Mouse (Mus musculus): ENCODE results near the gene Nlrp6. TPM values are rescaled to one million over a fixed set of nuclear protein-coding genes. Genes with fewer than 3 reads are reported as not detected.
A peak's percentile ranks its signal among the peaks of the same experiment; 100 is the strongest.

The Nlrp6 gene
- polyA plus RNA-seq, 1 experiment from 2014 or later, result 0.37 TPM

DNA sequence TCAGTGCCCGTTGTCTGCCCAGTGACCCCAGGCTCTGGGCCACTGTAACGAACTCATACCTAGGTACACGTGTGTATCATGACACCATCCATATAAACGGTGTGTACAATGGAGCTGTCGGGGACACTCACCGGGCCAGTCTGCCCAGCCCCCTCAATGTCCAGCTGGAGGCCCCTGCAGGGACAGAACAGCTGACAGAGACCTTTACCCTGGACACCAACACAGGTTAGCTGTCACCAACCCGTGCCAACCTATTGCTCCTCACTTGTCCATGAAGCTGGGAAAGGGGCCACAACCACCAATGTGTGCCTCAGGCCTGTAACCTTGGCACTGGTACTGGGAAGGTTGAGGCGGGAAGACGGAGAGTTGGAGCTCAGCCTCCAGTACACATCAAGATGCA is 21.6 kb downstream of the Nlrp6 start:
- Histone ChIP-seq H3K36me3 (ENCODE audit: control insufficient read depth, insufficient read depth, low read length) (no peaks in the 10 kb centered on the region), H3K27ac (ENCODE audit: low read depth, low read length) (no peak overlapping the region), H3K9me3 (replicated peaks; ENCODE audit: control insufficient read depth, low read length) (no peaks in the 10 kb centered on the region), H3K4me2 (ENCODE audit: low read length) (peak overlapping the region; percentile 50), H3K27me3 (replicated peaks; ENCODE audit: control insufficient read depth, insufficient read depth, low read length) (no peaks in the 10 kb centered on the region), H3K4me1 (ENCODE audit: control insufficient read depth, insufficient read depth, low read length) (no peaks in the 10 kb centered on the region), H3K4me3 (ENCODE audit: low read depth, low read length) (peak overlapping the region; percentile 42), H3K9ac (ENCODE audit: low read length) (peak overlapping the region; percentile 69)
- no peak for ATAC-seq
- 70% methylated on average over 9 of the region's 9 CpGs for WGBS
- DNase-seq (ENCODE audit: low spot score), result no peak

DNA sequence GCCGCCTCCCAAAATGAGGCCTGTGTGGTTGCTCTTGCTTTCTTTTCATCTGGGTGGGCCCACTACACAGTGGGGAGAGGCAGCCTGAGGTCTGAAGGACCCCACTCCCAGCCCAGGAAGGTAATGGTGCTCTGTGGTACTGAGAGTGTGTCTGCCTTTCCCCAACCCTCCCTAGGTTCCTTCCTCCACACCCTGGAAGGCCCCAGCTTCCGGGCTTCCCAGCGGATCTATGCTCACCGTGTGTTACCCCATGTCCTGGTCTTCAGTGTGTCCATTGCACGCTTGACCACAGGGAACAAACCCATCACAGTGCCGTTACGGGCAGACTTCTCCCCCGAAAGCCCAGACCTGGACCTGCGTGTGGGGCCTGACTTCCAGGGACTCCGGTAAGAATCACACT is 22.1 kb downstream of the Nlrp6 start:
- Histone ChIP-seq H3K9ac (ENCODE audit: low read length) (no peak overlapping the region), H3K4me3 (ENCODE audit: low read depth, low read length) (no peak overlapping the region), H3K27me3 (replicated peaks; ENCODE audit: control insufficient read depth, insufficient read depth, low read length) (no peaks in the 10 kb centered on the region), H3K4me2 (ENCODE audit: low read length) (no peak overlapping the region), H3K9me3 (replicated peaks; ENCODE audit: control insufficient read depth, low read length) (no peaks in the 10 kb centered on the region), H3K36me3 (ENCODE audit: control insufficient read depth, insufficient read depth, low read length) (no peaks in the 10 kb centered on the region), H3K4me1 (ENCODE audit: control insufficient read depth, insufficient read depth, low read length) (no peaks in the 10 kb centered on the region), H3K27ac (ENCODE audit: low read depth, low read length) (no peak overlapping the region)
- ATAC-seq, result no peak
- DNase-seq (ENCODE audit: low spot score), result no peak
- WGBS, result 95% methylated on average over 10 of the region's 10 CpGs

DNA sequence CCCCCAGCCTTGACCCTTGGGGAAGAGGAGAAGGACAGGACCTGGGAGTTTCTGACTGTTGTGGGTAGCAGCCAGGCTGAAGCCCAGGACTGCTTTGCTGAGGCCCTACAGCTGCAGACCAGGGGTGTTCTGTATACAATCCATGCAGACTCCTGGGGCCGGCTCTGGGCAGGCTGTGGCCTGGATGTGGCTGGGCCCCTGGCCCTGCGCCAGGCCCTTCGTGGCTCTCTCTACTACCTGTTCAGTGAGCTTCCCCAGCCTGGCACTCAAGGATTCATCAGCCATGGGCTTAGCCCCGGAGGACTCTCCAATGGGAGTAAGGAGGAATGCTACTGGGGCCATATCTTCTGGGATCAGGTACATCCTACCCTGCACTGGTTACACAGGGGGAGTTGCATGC is 22.7 kb downstream of the Nlrp6 start:
- H3K4me2 ChIP-seq (ENCODE audit: low read length), result no peak overlapping the region
- no peaks in the 10 kb centered on the region for H3K27me3 ChIP-seq (replicated peaks; ENCODE audit: control insufficient read depth, insufficient read depth, low read length)
- WGBS, result 88% methylated on average over 4 of the region's 4 CpGs
- no peak overlapping the region for H3K9ac ChIP-seq (ENCODE audit: low read length)
- DNase-seq (ENCODE audit: low spot score) (no peak), ATAC-seq (no peak)
- H3K4me1 ChIP-seq (ENCODE audit: control insufficient read depth, insufficient read depth, low read length), result no peaks in the 10 kb centered on the region
- no peak overlapping the region for H3K27ac ChIP-seq (ENCODE audit: low read depth, low read length)
- no peaks in the 10 kb centered on the region for H3K9me3 ChIP-seq (replicated peaks; ENCODE audit: control insufficient read depth, low read length)
- no peak overlapping the region for H3K4me3 ChIP-seq (ENCODE audit: low read depth, low read length)
- no peaks in the 10 kb centered on the region for H3K36me3 ChIP-seq (ENCODE audit: control insufficient read depth, insufficient read depth, low read length)

GRCm38 (mm10) chr7:140944236-140944635 is 23.5 kb downstream of the Nlrp6 start:
- no peaks in the 10 kb centered on the region for H3K36me3 ChIP-seq (ENCODE audit: control insufficient read depth, insufficient read depth, low read length)
- no peaks in the 10 kb centered on the region for H3K27me3 ChIP-seq (replicated peaks; ENCODE audit: control insufficient read depth, insufficient read depth, low read length)
- H3K4me3 ChIP-seq (ENCODE audit: low read depth, low read length), result no peak overlapping the region

DNA sequence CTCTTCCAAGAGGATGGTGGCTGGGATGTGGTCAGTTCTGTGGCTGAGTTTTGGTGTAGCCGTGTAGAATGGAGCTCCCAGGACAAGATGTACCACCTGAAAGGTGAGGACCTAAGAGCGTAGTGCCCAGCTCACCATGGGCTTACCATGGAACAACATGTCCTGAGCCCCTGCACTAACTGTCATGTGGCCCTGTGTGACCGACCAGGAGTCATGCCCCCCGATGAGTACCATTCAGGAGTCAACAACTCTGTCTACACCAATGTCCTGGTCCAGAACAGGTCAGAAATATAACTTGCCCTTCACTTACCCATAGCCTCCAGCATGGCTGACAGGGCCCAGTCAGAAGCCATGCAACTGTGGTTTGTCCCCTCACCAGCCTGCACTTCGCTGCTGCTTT is 24.5 kb downstream of the Nlrp6 start:
- Histone ChIP-seq H3K4me3 (ENCODE audit: low read depth, low read length) (no peak overlapping the region), H3K9me3 (replicated peaks; ENCODE audit: control insufficient read depth, low read length) (no peaks in the 10 kb centered on the region), H3K27me3 (replicated peaks; ENCODE audit: control insufficient read depth, insufficient read depth, low read length) (no peaks in the 10 kb centered on the region), H3K36me3 (ENCODE audit: control insufficient read depth, insufficient read depth, low read length) (no peaks in the 10 kb centered on the region), H3K4me2 (ENCODE audit: low read length) (no peak overlapping the region), H3K4me1 (ENCODE audit: control insufficient read depth, insufficient read depth, low read length) (no peaks in the 10 kb centered on the region), H3K27ac (ENCODE audit: low read depth, low read length) (no peak overlapping the region), H3K9ac (ENCODE audit: low read length) (no peak overlapping the region)
- DNase-seq (ENCODE audit: low spot score), result no peak
- 92% methylated on average over 5 of the region's 5 CpGs for WGBS
- ATAC-seq, result no peak

More at GRCm38 (mm10) chr7:140944236-140944635, 23.5 kb downstream of the Nlrp6 start:
- Histone ChIP-seq H3K4me2 (ENCODE audit: low read length) (no peak overlapping the region), H3K9ac (ENCODE audit: low read length) (no peak overlapping the region), H3K9me3 (replicated peaks; ENCODE audit: control insufficient read depth, low read length) (no peaks in the 10 kb centered on the region), H3K27ac (ENCODE audit: low read depth, low read length) (no peak overlapping the region), H3K4me1 (ENCODE audit: control insufficient read depth, insufficient read depth, low read length) (no peaks in the 10 kb centered on the region)
- no peak for ATAC-seq
- WGBS, result 94% methylated on average over 7 of the region's 7 CpGs
- no peak for DNase-seq (ENCODE audit: low spot score)

DNA sequence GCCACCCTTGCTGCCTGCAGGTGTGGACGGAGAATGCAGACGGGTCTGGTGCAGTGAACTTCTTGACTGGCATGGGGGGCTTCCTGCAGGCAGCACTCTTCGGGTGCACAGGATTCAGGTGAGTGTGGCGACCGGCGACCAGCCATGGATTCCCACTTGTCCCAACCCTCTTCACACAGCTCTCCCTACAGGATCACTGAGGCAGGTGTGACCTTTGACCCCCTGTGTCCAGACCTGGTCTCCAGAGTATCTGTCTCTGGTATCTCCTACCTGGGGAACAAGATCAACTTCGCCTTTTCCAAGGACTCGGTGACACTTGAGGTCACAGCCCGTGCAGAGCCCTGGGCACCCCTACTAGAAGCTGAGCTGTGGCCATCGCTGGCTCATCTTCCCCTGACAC is 25.6 kb downstream of the Nlrp6 start:
- DNase-seq (ENCODE audit: low spot score), result no peak
- H3K9ac ChIP-seq (ENCODE audit: low read length), result no peak overlapping the region
- no peaks in the 10 kb centered on the region for H3K4me1 ChIP-seq (ENCODE audit: control insufficient read depth, insufficient read depth, low read length)
- H3K9me3 ChIP-seq (replicated peaks; ENCODE audit: control insufficient read depth, low read length), result no peaks in the 10 kb centered on the region
- WGBS, result 91% methylated on average over 10 of the region's 10 CpGs
- H3K27me3 ChIP-seq (replicated peaks; ENCODE audit: control insufficient read depth, insufficient read depth, low read length), result no peaks in the 10 kb centered on the region
- no peaks in the 10 kb centered on the region for H3K36me3 ChIP-seq (ENCODE audit: control insufficient read depth, insufficient read depth, low read length)
- no peak overlapping the region for H3K4me3 ChIP-seq (ENCODE audit: low read depth, low read length)
- no peak for ATAC-seq
- no peak overlapping the region for H3K4me2 ChIP-seq (ENCODE audit: low read length)
- no peak overlapping the region for H3K27ac ChIP-seq (ENCODE audit: low read depth, low read length)

DNA sequence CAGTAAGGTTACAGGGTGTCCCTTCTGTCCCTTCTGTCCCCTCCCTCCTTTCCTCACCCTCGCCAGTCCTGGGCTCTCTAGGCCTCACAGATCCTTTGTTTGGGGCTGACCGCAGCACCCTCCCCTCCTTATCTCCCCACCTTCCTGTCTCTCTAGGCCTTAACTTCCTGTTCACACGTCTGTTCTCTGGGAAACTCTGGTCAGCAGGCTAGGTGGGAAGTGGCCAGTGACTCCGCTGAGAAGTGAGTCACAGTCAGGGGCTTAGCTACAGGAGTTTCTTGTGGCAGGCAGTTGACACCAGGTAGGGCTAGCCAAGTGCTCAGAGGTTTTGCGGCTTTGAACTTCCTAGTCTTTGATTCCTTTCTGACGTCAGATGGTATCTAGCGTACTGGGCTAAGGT is 26.3 kb downstream of the Nlrp6 start:
- 81% methylated on average over 7 of the region's 7 CpGs for WGBS
- DNase-seq (ENCODE audit: low spot score) (no peak), ATAC-seq (no peak)
- Histone ChIP-seq H3K4me1 (ENCODE audit: control insufficient read depth, insufficient read depth, low read length) (no peaks in the 10 kb centered on the region), H3K4me2 (ENCODE audit: low read length) (no peak overlapping the region), H3K27ac (ENCODE audit: low read depth, low read length) (no peak overlapping the region), H3K9me3 (replicated peaks; ENCODE audit: control insufficient read depth, low read length) (no peaks in the 10 kb centered on the region), H3K4me3 (ENCODE audit: low read depth, low read length) (no peak overlapping the region), H3K9ac (ENCODE audit: low read length) (no peak overlapping the region), H3K36me3 (ENCODE audit: control insufficient read depth, insufficient read depth, low read length) (no peaks in the 10 kb centered on the region), H3K27me3 (replicated peaks; ENCODE audit: control insufficient read depth, insufficient read depth, low read length) (no peaks in the 10 kb centered on the region)

- no peaks in the 10 kb centered on the region for H3K27me3 ChIP-seq (replicated peaks; ENCODE audit: control insufficient read depth, insufficient read depth, low read length)
- no peak overlapping the region for H3K4me3 ChIP-seq (ENCODE audit: low read depth, low read length)
- 88% methylated on average over 8 of the region's 8 CpGs for WGBS
- no peak overlapping the region for H3K9ac ChIP-seq (ENCODE audit: low read length)
- H3K4me1 ChIP-seq (ENCODE audit: control insufficient read depth, insufficient read depth, low read length), result no peaks in the 10 kb centered on the region
- no peak overlapping the region for H3K27ac ChIP-seq (ENCODE audit: low read depth, low read length)
- no peaks in the 10 kb centered on the region for H3K9me3 ChIP-seq (replicated peaks; ENCODE audit: control insufficient read depth, low read length)
- H3K36me3 ChIP-seq (ENCODE audit: control insufficient read depth, insufficient read depth, low read length), result no peaks in the 10 kb centered on the region
- ATAC-seq, result no peak
- no peak overlapping the region for H3K4me2 ChIP-seq (ENCODE audit: low read length)
- DNase-seq (ENCODE audit: low spot score), result no peak
Measured at GRCm38 (mm10) chr7:140948161-140948560, 27.5 kb downstream of the Nlrp6 start.

DNA sequence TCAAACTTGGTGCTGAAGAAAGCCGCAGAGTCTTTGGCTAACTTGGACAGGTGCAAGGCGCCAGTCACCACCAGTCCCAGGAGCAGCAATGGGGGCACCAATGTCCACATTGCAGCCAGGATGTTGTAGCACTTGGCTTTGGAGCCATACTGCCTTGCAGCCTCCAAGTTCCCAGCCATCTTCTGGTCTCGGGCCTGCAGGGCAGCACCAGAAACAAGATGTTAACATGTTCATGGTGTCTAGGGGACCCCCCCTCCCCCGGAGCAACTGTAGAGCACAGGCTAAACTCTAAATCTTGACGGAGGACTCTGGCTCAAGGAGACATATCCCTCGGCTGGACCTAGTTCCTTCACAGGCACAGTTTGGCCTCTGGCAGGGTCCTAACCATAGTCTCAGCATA is 28.6 kb downstream of the Nlrp6 start:
- no peak for DNase-seq (ENCODE audit: low spot score)
- Histone ChIP-seq H3K4me1 (ENCODE audit: control insufficient read depth, insufficient read depth, low read length) (no peaks in the 10 kb centered on the region), H3K9ac (ENCODE audit: low read length) (no peak overlapping the region), H3K36me3 (ENCODE audit: control insufficient read depth, insufficient read depth, low read length) (no peaks in the 10 kb centered on the region), H3K4me3 (ENCODE audit: low read depth, low read length) (no peak overlapping the region), H3K27ac (ENCODE audit: low read depth, low read length) (no peak overlapping the region), H3K9me3 (replicated peaks; ENCODE audit: control insufficient read depth, low read length) (no peaks in the 10 kb centered on the region), H3K27me3 (replicated peaks; ENCODE audit: control insufficient read depth, insufficient read depth, low read length) (no peaks in the 10 kb centered on the region), H3K4me2 (ENCODE audit: low read length) (no peak overlapping the region)
- no peak for ATAC-seq
- WGBS, result 90% methylated on average over 6 of the region's 6 CpGs
